Mouse (Mus musculus) hindbrain, embryonic 11.5 days (tissue): ENCODE data around the gene Rab29. TPM values are rescaled to one million over a fixed set of nuclear protein-coding genes. Genes with fewer than 3 reads are reported as not detected.

ENCODE experiments used
- polyA plus RNA-seq: library from polyadenylated mRNA; unstranded; fragments of >200 nt; fragmentation: Nextera tagmentation; extraction: Ambion mirVana; gene quantifications from 2 replicates; pipeline ENCODE4 v1.2.1, GENCODE M21; 2014

Rab29 gene
- polyA plus RNA-seq, 1 experiment from 2014 or later, result 14.5 TPM

Other genes with a start within 250 kb of the Rab29 start
- 0.26 and 0.38 TPM in 2 replicates for gene Ctse, start 228.9 kb upstream of the Rab29 start, polyA plus RNA-seq
- 0.91 and 1.6 TPM in 2 replicates for gene Rab7b, start 178.5 kb upstream of the Rab29 start, polyA plus RNA-seq
- 0.15 and 0.38 TPM in 2 replicates for gene Slc26a9, start 123.2 kb upstream of the Rab29 start, polyA plus RNA-seq
- 0.43 and 1.5 TPM in 2 replicates for gene Pm20d1, start 69.8 kb upstream of the Rab29 start, polyA plus RNA-seq
- gene Slc41a1, start 39.7 kb upstream of the Rab29 start, polyA plus RNA-seq, result 8.0 and 8.2 TPM in 2 replicates
- gene Nucks1, start 43.3 kb downstream of the Rab29 start, polyA plus RNA-seq, result 53.3 and 66.1 TPM in 2 replicates
- gene Slc45a3, start 95.7 kb downstream of the Rab29 start, polyA plus RNA-seq, result 7.5 and 8.4 TPM in 2 replicates
- 21.1 and 22.6 TPM in 2 replicates for gene Elk4, start 140.4 kb downstream of the Rab29 start, polyA plus RNA-seq
- gene Mfsd4a, start 200.8 kb downstream of the Rab29 start, polyA plus RNA-seq, result 9.2 and 11.0 TPM in 2 replicates